Mouse (Mus musculus) testis, adult 2 months (tissue): ENCODE data around the gene Panx3. TPM values are rescaled to one million over a fixed set of nuclear protein-coding genes. Genes with fewer than 3 reads are reported as not detected.

ENCODE experiments used
- H3K27ac ChIP-seq: fragments of 200-500 bp; 2 replicates; pipeline ENCODE4 v1.5.1; 2012; ENCODE audit warnings: low read depth, low read length; ENCODE audit not compliant: control insufficient read depth, insufficient read depth
- H3K27me3 ChIP-seq: fragments of 200-500 bp; 2 replicates; pipeline ENCODE4 v1.6.1; 2012; ENCODE audit warnings: mild to moderate bottlenecking, low read length, moderate library complexity; ENCODE audit not compliant: control insufficient read depth, insufficient read depth
- H3K36me3 ChIP-seq: fragments of 200-500 bp; 2 replicates; pipeline ENCODE4 v1.6.1; 2012; ENCODE audit warnings: mild to moderate bottlenecking, low read length; ENCODE audit not compliant: control insufficient read depth, insufficient read depth
- H3K4me1 ChIP-seq: fragments of 200-500 bp; 2 replicates; pipeline ENCODE4 v1.6.1; 2012; ENCODE audit warnings: low read length; ENCODE audit not compliant: control insufficient read depth, insufficient read depth
- H3K4me3 ChIP-seq: fragments of 200-500 bp; 2 replicates; pipeline ENCODE4 v1.5.1; 2012; ENCODE audit warnings: low read depth, mild to moderate bottlenecking, low read length, moderate library complexity, mixed read lengths; ENCODE audit not compliant: control insufficient read depth
- CTCF ChIP-seq: fragments of 200-500 bp; IDR thresholded peaks from 2 replicates; pipeline ENCODE4 v1.5.1; 2012; ENCODE audit warnings: low read depth, mild to moderate bottlenecking, inconsistent platforms, low read length, moderate library complexity; ENCODE audit not compliant: control insufficient read depth, insufficient read depth, insufficient replicate concordance
- POLR2A ChIP-seq: fragments of 200-500 bp; IDR thresholded peaks from 2 replicates; pipeline ENCODE4 v1.6.1; 2012; ENCODE audit warnings: low read depth, mild to moderate bottlenecking, inconsistent platforms, low read length, moderate library complexity; ENCODE audit not compliant: control insufficient read depth
- polyA plus RNA-seq: library from polyadenylated mRNA; depleted of rRNA; stranded (reverse); fragments of >200 nt; gene quantifications from 2 replicates; pipeline ENCODE4 v1.2.3, GENCODE M21; 2012; rRNA removed

Gene Panx3
- polyA plus RNA-seq = 0.70 and 0.85 TPM in 2 replicates

- no peaks in the 10 kb centered on the region for H3K27me3 ChIP-seq
- no peaks in the 10 kb centered on the region; the same call in 1 of the 2 replicates for H3K4me1 ChIP-seq
- TF ChIP-seq POLR2A (no peak), CTCF (no peak)
- H3K27ac ChIP-seq = no peak within 1 kb of the TSS
- peak within 1 kb of the TSS; percentile 0 for H3K4me3 ChIP-seq
- H3K36me3 ChIP-seq = no peaks in the 10 kb centered on the region
These were observed at the start of gene Panx3 for GRCm38 (mm10) chr9:37669115-37669514. Gene Panx3 (minus strand): TSS chr9:37669235.

DNA sequence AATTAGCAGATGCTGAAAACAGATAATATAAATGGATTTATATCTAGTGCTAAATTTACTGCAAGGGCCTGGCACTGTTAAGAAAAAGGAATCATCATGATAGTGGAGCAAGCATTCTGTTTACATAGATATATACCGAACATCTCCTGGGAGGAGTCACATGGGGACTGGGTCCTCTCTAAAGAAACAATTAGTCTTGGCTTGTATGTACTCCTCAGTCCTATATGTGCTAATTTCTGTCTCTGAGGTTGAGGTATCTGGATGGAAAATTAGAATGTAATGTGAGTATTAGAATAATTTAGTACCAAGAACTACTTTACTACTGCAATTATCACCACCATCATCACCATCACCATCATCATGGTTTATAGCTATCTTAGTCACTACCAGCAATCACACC is 47.1 kb upstream of the Panx3 start, which contains the start of gene Olfr160:
Gene Olfr160, minus strand, starts transcription at position 101 of the 400 bp plus-strand sequence.
- Histone ChIP-seq H3K36me3 (no peaks in the 10 kb centered on the region), H3K27ac (no peak within 1 kb of the TSS), H3K27me3 (no peaks in the 10 kb centered on the region), H3K4me3 (no peak within 1 kb of the TSS), H3K4me1 (no peaks in the 10 kb centered on the region)
- TF ChIP-seq CTCF = no peak
- no peak for TF ChIP-seq POLR2A

- no peaks in the 10 kb centered on the region for H3K4me1 ChIP-seq
- TF ChIP-seq CTCF (no peak), POLR2A (no peak)
- H3K27ac ChIP-seq = no peak overlapping the region
- H3K4me3 ChIP-seq = no peak overlapping the region
- H3K36me3 ChIP-seq = no peaks in the 10 kb centered on the region
- H3K27me3 ChIP-seq = no peaks in the 10 kb centered on the region
These were observed 21.1 kb upstream of the Panx3 start for GRCm38 (mm10) chr9:37689970-37690686.

DNA sequence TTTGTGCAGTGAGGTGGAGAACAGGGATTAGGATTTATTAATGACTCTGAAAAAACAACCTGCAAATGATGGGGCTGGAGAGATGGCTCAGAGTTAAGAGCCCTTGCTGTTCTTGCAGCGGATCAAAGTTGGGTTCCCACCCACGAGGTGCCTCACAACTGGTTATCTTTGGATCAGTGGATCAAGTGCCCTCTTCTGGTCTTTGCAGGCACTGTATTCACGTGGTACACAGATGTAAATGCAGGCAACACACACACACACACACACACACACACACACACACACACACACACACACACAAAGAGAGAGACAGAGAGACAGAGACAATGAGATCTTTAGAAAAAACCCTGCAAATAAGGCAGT is 18.9 kb upstream of the Panx3 start:
- H3K4me3 ChIP-seq = no peak overlapping the region
- no peaks in the 10 kb centered on the region for H3K4me1 ChIP-seq
- TF ChIP-seq CTCF (no peak), POLR2A (no peak)
- H3K27me3 ChIP-seq = no peaks in the 10 kb centered on the region
- no peak overlapping the region for H3K27ac ChIP-seq
- no peaks in the 10 kb centered on the region for H3K36me3 ChIP-seq

- Histone ChIP-seq H3K36me3 (no peaks in the 10 kb centered on the region), H3K4me3 (no peak overlapping the region), H3K27me3 (no peaks in the 10 kb centered on the region), H3K4me1 (no peaks in the 10 kb centered on the region), H3K27ac (no peak overlapping the region)
- TF ChIP-seq POLR2A (no peak), CTCF (no peak)
These were observed 18.4 kb upstream of the Panx3 start for GRCm38 (mm10) chr9:37687288-37687940.

- Histone ChIP-seq H3K36me3 (no peaks in the 10 kb centered on the region), H3K4me1 (no peaks in the 10 kb centered on the region), H3K27ac (no peak overlapping the region), H3K27me3 (no peaks in the 10 kb centered on the region), H3K4me3 (no peak overlapping the region)
- TF ChIP-seq POLR2A = no peak
These were observed 12.1 kb upstream of the Panx3 start for GRCm38 (mm10) chr9:37681123-37681522.

GRCm38 (mm10) chr9:37675287-37675686 is 6.3 kb upstream of the Panx3 start:
- TF ChIP-seq CTCF (no peak), POLR2A (no peak)
- Histone ChIP-seq H3K27me3 (no peaks in the 10 kb centered on the region), H3K4me3 (no peak overlapping the region), H3K36me3 (no peaks in the 10 kb centered on the region), H3K27ac (no peak overlapping the region), H3K4me1 (no peaks in the 10 kb centered on the region)
